Mouse (Mus musculus) B cell, adult 62 days (primary cell): ENCODE measurements around the gene Dgkb. TPM values are rescaled to one million over a fixed set of nuclear protein-coding genes. Genes with fewer than 3 reads are reported as not detected.

Experiments used
- total RNA-seq: library from RNA; stranded (reverse); gene quantifications from 4 replicates; pipeline ENCODE4 v1.2.4, GENCODE M21; 2023

Gene Dgkb
- not detected in 4 replicates for total RNA-seq

GRCm38 (mm10) chr12:37817426-37817825 is at the start of gene Dgkb:
Dgkb (plus strand) TSS chr12:37817726.

